Mouse (Mus musculus) CH12.LX (cell line): ENCODE data around the gene 6330409D20Rik. TPM values are rescaled to one million over a fixed set of nuclear protein-coding genes. Genes with fewer than 3 reads are reported as not detected.

Experiments
- DNase-seq: peaks from one replicate; pipeline ENCODE4 v3.0.0-alpha.2; 2013; ENCODE audit errors: extremely low read depth
- H3K27ac ChIP-seq: 2 replicates; pipeline ENCODE4 v1.5.1; 2012; ENCODE audit warnings: low read depth, mild to moderate bottlenecking, control low read depth, moderate library complexity; ENCODE audit not compliant: insufficient read depth
- H3K27me3 ChIP-seq: replicated peaks from 2 replicates; pipeline ENCODE3; 2012; ENCODE audit warnings: inconsistent platforms
- H3K36me3 ChIP-seq, 2 experiments: replicated peaks in 1 of 2; 2 replicates each; pipeline versions ENCODE3 to v1.6.1; 2012; ENCODE audit warnings: inconsistent platforms in 1 of 2, low read length in 1 of 2, mild to moderate bottlenecking in 1 of 2, mixed read lengths in 1 of 2, moderate library complexity in 1 of 2; ENCODE audit not compliant: control insufficient read depth in 1 of 2, insufficient read depth in 1 of 2
- H3K4me1 ChIP-seq, 2 experiments: 2 replicates each; pipeline ENCODE4 v1.6.1; 2012; ENCODE audit warnings: inconsistent platforms in 1 of 2, moderate library complexity in 1 of 2; ENCODE audit not compliant: insufficient read depth in 2 of 2, control insufficient read depth in 1 of 2
- H3K4me2 ChIP-seq: 2 replicates; pipeline ENCODE4 v1.6.1; 2012; ENCODE audit warnings: low read depth, mild to moderate bottlenecking, control low read depth; ENCODE audit not compliant: poor library complexity, insufficient read depth, severe bottlenecking
- H3K4me3 ChIP-seq, 3 experiments: fragments of 150-350 bp in 1 of 3; sonication (generic) in 1 of 3; replicated peaks in 1 of 3; 2 replicates each; pipeline versions ENCODE3 to v1.5.1; 2011 to 2012; ENCODE audit warnings: low read depth in 2 of 3, low read length in 2 of 3, mild to moderate bottlenecking in 2 of 3, moderate library complexity in 2 of 3, control low read depth in 1 of 3, improper control_type of control experiment in 1 of 3, inconsistent platforms in 1 of 3, mixed read lengths in 1 of 3; ENCODE audit not compliant: poor library complexity in 1 of 3
- H3K79me2 ChIP-seq: replicated peaks from 2 replicates; pipeline ENCODE4 v1.6.1; 2012; ENCODE audit warnings: mild to moderate bottlenecking, moderate library complexity; ENCODE audit not compliant: control insufficient read depth, poor library complexity, insufficient read depth, severe bottlenecking; ENCODE audit errors: extremely low read depth
- H3K9ac ChIP-seq: 2 replicates; pipeline ENCODE4 v1.6.1; 2012; ENCODE audit warnings: low read depth, mild to moderate bottlenecking, control low read depth, moderate library complexity; ENCODE audit not compliant: insufficient read depth
- H3K9me3 ChIP-seq: replicated peaks from 2 replicates; pipeline ENCODE3; 2012; ENCODE audit warnings: low read length, inconsistent platforms, mixed read lengths
- CHD1 ChIP-seq: IDR thresholded peaks from 2 replicates; pipeline ENCODE4 v1.6.1; 2012; ENCODE audit warnings: low read depth, low read length, improper control_type of control experiment, inconsistent platforms
- CTCF ChIP-seq, 2 experiments: IDR thresholded peaks in 1 of 2; conservative IDR thresholded peaks in 1 of 2; 2 replicates each; pipeline ENCODE4 v1.5.1; 2011 to 2012; ENCODE audit warnings: low read depth in 2 of 2, low read length in 2 of 2, improper control_type of control experiment in 1 of 2, inconsistent platforms in 1 of 2, mild to moderate bottlenecking in 1 of 2, moderate library complexity in 1 of 2
- EP300 ChIP-seq: IDR thresholded peaks from 2 replicates; pipeline ENCODE4 v1.6.1; 2011; ENCODE audit warnings: low read length, improper control_type of control experiment
- GABPA ChIP-seq: IDR thresholded peaks from 2 replicates; pipeline ENCODE4 v1.6.1; 2012; ENCODE audit warnings: low read depth, low read length, improper control_type of control experiment, inconsistent platforms; ENCODE audit not compliant: insufficient replicate concordance
- HCFC1 ChIP-seq: IDR thresholded peaks from 2 replicates; pipeline ENCODE4 v1.6.1; 2012; ENCODE audit warnings: low read depth, mild to moderate bottlenecking, inconsistent platforms, low read length, improper control_type of control experiment
- JUN ChIP-seq: IDR thresholded peaks from 2 replicates; pipeline ENCODE4 v1.6.1; 2011; ENCODE audit warnings: low read depth, mild to moderate bottlenecking, low read length, improper control_type of control experiment, moderate library complexity; ENCODE audit not compliant: insufficient read depth
- JUND ChIP-seq: conservative IDR thresholded peaks from 2 replicates; pipeline ENCODE4 v1.6.1; 2011; ENCODE audit warnings: low read depth, low read length, improper control_type of control experiment
- KAT2A ChIP-seq: IDR thresholded peaks from 2 replicates; pipeline ENCODE4 v1.6.1; 2012; ENCODE audit warnings: low read length, improper control_type of control experiment, inconsistent platforms; ENCODE audit not compliant: insufficient replicate concordance
- MAFK ChIP-seq: IDR thresholded peaks from 2 replicates; pipeline ENCODE4 v1.6.1; 2011; ENCODE audit warnings: low read length, improper control_type of control experiment; ENCODE audit not compliant: insufficient replicate concordance
- MEF2A ChIP-seq: IDR thresholded peaks from 2 replicates; pipeline ENCODE4 v1.6.1; 2014; ENCODE audit warnings: low read depth, mild to moderate bottlenecking, inconsistent platforms, low read length, improper control_type of control experiment, borderline replicate concordance
- MYC ChIP-seq: IDR thresholded peaks from 2 replicates; pipeline ENCODE4 v1.6.1; 2011; ENCODE audit warnings: low read depth, mild to moderate bottlenecking, improper control_type of control experiment, low read length
- NRF1 ChIP-seq: IDR thresholded peaks from 2 replicates; pipeline ENCODE4 v1.6.1; 2014; ENCODE audit warnings: low read depth, mild to moderate bottlenecking, inconsistent platforms, low read length, improper control_type of control experiment, moderate library complexity
- PAX5 ChIP-seq: IDR thresholded peaks from 2 replicates; pipeline ENCODE4 v1.6.1; 2012; ENCODE audit warnings: low read length, inconsistent platforms, mixed read lengths
- RCOR1 ChIP-seq: conservative IDR thresholded peaks from 2 replicates; pipeline ENCODE4 v1.6.1; 2012; ENCODE audit warnings: low read depth, mild to moderate bottlenecking, inconsistent platforms, low read length, improper control_type of control experiment
- SMC3 ChIP-seq: IDR thresholded peaks from 2 replicates; pipeline ENCODE4 v1.6.1; 2011; ENCODE audit warnings: low read depth, low read length, improper control_type of control experiment
- UBTF ChIP-seq: IDR thresholded peaks from 2 replicates; pipeline ENCODE4 v1.6.1; 2012; ENCODE audit warnings: low read depth, mild to moderate bottlenecking, inconsistent platforms, low read length, improper control_type of control experiment, moderate library complexity
- ZC3H11A ChIP-seq: IDR thresholded peaks from 2 replicates; pipeline ENCODE4 v1.6.1; 2012; ENCODE audit warnings: low read depth, mild to moderate bottlenecking, inconsistent platforms, low read length, improper control_type of control experiment
- ZMIZ1 ChIP-seq: IDR thresholded peaks from 2 replicates; pipeline ENCODE4 v1.6.1; 2012; ENCODE audit warnings: low read depth, mild to moderate bottlenecking, inconsistent platforms, low read length, improper control_type of control experiment
- ZNF384 ChIP-seq: IDR thresholded peaks from 2 replicates; pipeline ENCODE4 v1.6.1; 2012; ENCODE audit warnings: low read depth, low read length, improper control_type of control experiment, inconsistent platforms
- dilution Hi-C: fragments of 300-500 bp; cut with MboI; formaldehyde crosslinking; loops from 2 replicates; pipeline ENCODE4 v1.14.3; 2020; ENCODE audit warnings: low sequenced_read_pairs; ENCODE audit not compliant: extremely low pct_unique_long_range_greater_than_20kb, extremely low pct_ligation_motif_present
- in situ Hi-C: fragments of 300-500 bp; cut with MboI; formaldehyde crosslinking; loops from 3 replicates; pipeline ENCODE4 v1.14.3; 2019; ENCODE audit warnings: low sequenced_read_pairs, low pct_ligation_motif_present, low pct_unique_long_range_greater_than_20kb, mixed read lengths
- polyA plus RNA-seq: library from polyadenylated mRNA; unstranded; fragments of >175 nt; gene quantifications from 2 replicates; pipeline ENCODE4 v1.2.1, GENCODE M21; 2012; ENCODE audit warnings: low read depth; ENCODE audit not compliant: insufficient read length
- total RNA-seq, 2 experiments: library from RNA; depleted of rRNA; stranded (reverse); fragments of 300-350 nt in 1 of 2; fragments of >200 nt in 1 of 2; gene quantifications; 2 replicates each; pipeline ENCODE4 v1.2.3; 2012 to 2014

Gene 6330409D20Rik
- not detected in 2 replicates for total RNA-seq (2012; rRNA removed)
- not detected in 2 replicates for total RNA-seq (2014; rRNA removed)
- 0.41 and 0.46 TPM in 2 replicates for polyA plus RNA-seq

DNA sequence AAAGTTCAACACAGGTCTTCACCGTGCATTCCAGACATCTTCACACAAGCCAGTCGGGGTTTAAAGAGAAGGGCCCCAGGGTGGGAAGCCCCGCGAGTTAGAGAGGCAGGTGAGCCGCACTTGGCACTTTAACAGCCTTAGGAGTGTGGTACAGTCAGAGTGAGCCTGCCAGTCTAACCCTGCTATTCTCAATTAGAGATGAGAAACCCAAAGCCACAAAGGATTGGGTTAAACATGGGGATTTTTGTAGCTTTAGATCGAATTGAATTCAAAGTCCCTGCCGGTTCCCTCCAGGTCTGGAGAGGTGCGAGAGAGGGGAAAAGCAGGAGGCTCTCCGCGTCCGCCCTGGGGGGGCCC, at the start of gene 6330409D20Rik:
TSS of gene 6330409D20Rik (minus strand) at position 101 of the 357 bp plus-strand sequence.
- dilution Hi-C loops (no loop called here), in situ Hi-C loops (no loop called here)
- H3K4me3 ChIP-seq = no peak within 1 kb of the TSS
- no peaks in the 10 kb centered on the region for H3K27me3 ChIP-seq
- H3K4me2 ChIP-seq = no peak within 1 kb of the TSS
- H3K9ac ChIP-seq = no peak within 1 kb of the TSS
- no peaks in the 10 kb centered on the region for H3K79me2 ChIP-seq
- TF ChIP-seq GABPA (no peak), NRF1 (no peak), HCFC1 (no peak), PAX5 (no peak), CHD1 (no peak), ZMIZ1 (no peak), ZC3H11A (no peak), ZNF384 (no peak), EP300 (no peak)
- TF ChIP-seq, all 38 proteins: peak for 0
- Histone ChIP-seq H3K27ac (no peak within 1 kb of the TSS), H3K9me3 (no peaks in the 10 kb centered on the region), H3K4me1 (peaks cover 4 to 12% of the 10 kb centered on the region in 2 experiments; a peak in 3 of 4 replicates), H3K36me3 (peaks cover 48 to 91% of the 10 kb centered on the region in 2 experiments)
- no peak for DNase-seq

DNA sequence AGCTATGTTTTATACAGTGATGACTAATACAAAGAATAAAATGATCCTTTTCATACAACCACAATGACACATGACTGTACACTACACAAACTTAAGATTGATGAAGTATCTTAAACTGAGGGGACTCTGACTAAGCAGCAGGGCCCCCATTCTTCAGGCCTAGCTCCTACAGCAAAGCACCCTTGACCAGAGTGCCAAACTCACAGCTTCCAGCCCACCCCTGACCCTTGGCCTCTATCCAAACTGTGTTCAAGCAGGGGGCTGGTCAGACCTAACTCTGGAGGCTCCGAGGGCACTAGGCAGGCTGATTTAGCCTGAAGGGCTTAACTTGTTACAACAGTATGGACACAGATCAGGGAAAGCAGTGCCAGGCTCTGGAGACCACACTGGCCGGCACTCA, 47.8 kb upstream of the 6330409D20Rik start:
- Histone ChIP-seq H3K36me3 (peaks cover 0 to 19% of the 10 kb centered on the region in 2 experiments), H3K27me3 (no peaks in the 10 kb centered on the region), H3K4me2 (no peak overlapping the region), H3K27ac (no peak overlapping the region), H3K9me3 (no peaks in the 10 kb centered on the region), H3K79me2 (no peaks in the 10 kb centered on the region), H3K4me3 (no peak overlapping the region)
- no peak for DNase-seq
- TF ChIP-seq SMC3 (no peak), JUND (no peak), ZNF384 (no peak), MEF2A (no peak), CTCF (conservative IDR thresholded peaks at IDR 0.05 in 1 of 2, IDR thresholded peaks at IDR 0.05 in 1 of 2; ENCODE audit: low read depth in 2 of 2, low read length in 2 of 2) (no peak), JUN (no peak), MYC (no peak), KAT2A (no peak), UBTF (no peak), RCOR1 (no peak), MAFK (no peak)
- TF ChIP-seq, all 38 proteins: peak for 0
- in situ Hi-C loops = no loop called here
- dilution Hi-C loops = no loop called here
- H3K9ac ChIP-seq = no peak overlapping the region
- peaks cover 0 to 19% of the 10 kb centered on the region in 2 experiments; a peak in 2 of 4 replicates for H3K4me1 ChIP-seq
